Mouse (Mus musculus): ENCODE results near the gene Vasn. TPM values are rescaled to one million over a fixed set of nuclear protein-coding genes. Genes with fewer than 3 reads are reported as not detected.

The Vasn gene
- polyA plus RNA-seq, 2 experiments: 35.7 to 75.7 TPM

GRCm38 (mm10) chr16:4614639-4615038, 25.1 kb upstream of the Vasn start:
- no peak for ATAC-seq (ENCODE audit: low FRiP score, low read depth)
- no peaks in the 10 kb centered on the region for H3K4me1 ChIP-seq (ENCODE audit: control insufficient read depth, insufficient read depth, low read length)
- H3K36me3 ChIP-seq (ENCODE audit: control insufficient read depth, insufficient read depth, low read length): peaks cover 90% of the 10 kb centered on the region
- DNase-seq (ENCODE audit: low spot score): no peak
- no peak for TF ChIP-seq POLR2A (IDR thresholded peaks at IDR 0.05; ENCODE audit: borderline replicate concordance, extremely low read depth, insufficient read depth, insufficient read length)
- H3K27ac ChIP-seq (replicated peaks; ENCODE audit: low read depth, low read length): no peak overlapping the region
- no peaks in the 10 kb centered on the region for H3K27me3 ChIP-seq (ENCODE audit: control insufficient read depth, insufficient read depth, low read length)
- H3K9me3 ChIP-seq (ENCODE audit: control insufficient read depth, low read length): no peaks in the 10 kb centered on the region
- no peak overlapping the region for H3K4me2 ChIP-seq (replicated peaks; ENCODE audit: low read depth, low read length, severe bottlenecking)
- H3K9ac ChIP-seq (ENCODE audit: low read depth, low read length, severe bottlenecking): no peak overlapping the region
- 88% methylated on average over 3 of the region's 3 CpGs for WGBS
- no peak overlapping the region for H3K4me3 ChIP-seq (replicated peaks; ENCODE audit: low read length)

GRCm38 (mm10) chr16:4615297-4615696, 24.4 kb upstream of the Vasn start:
- no peak overlapping the region for H3K4me3 ChIP-seq (replicated peaks; ENCODE audit: low read length)
- no peaks in the 10 kb centered on the region for H3K4me1 ChIP-seq (ENCODE audit: control insufficient read depth, insufficient read depth, low read length)
- TF ChIP-seq POLR2A (IDR thresholded peaks at IDR 0.05; ENCODE audit: borderline replicate concordance, extremely low read depth, insufficient read depth, insufficient read length): no peak
- H3K36me3 ChIP-seq (ENCODE audit: control insufficient read depth, insufficient read depth, low read length): peaks cover 87% of the 10 kb centered on the region
- DNase-seq (ENCODE audit: low spot score): no peak
- no peaks in the 10 kb centered on the region for H3K9me3 ChIP-seq (ENCODE audit: control insufficient read depth, low read length)
- WGBS: 79% methylated on average over 1 of the region's 1 CpGs
- no peak overlapping the region for H3K4me2 ChIP-seq (replicated peaks; ENCODE audit: low read depth, low read length, severe bottlenecking)
- ATAC-seq (ENCODE audit: low FRiP score, low read depth): no peak
- no peaks in the 10 kb centered on the region for H3K27me3 ChIP-seq (ENCODE audit: control insufficient read depth, insufficient read depth, low read length)
- H3K9ac ChIP-seq (ENCODE audit: low read depth, low read length, severe bottlenecking): no peak overlapping the region
- H3K27ac ChIP-seq (replicated peaks; ENCODE audit: low read depth, low read length): no peak overlapping the region

GRCm38 (mm10) chr16:4616829-4617228, 22.9 kb upstream of the Vasn start:
- H3K4me3 ChIP-seq (replicated peaks; ENCODE audit: low read length): no peak overlapping the region
- no peak overlapping the region for H3K27ac ChIP-seq (replicated peaks; ENCODE audit: low read depth, low read length)
- TF ChIP-seq POLR2A (IDR thresholded peaks at IDR 0.05; ENCODE audit: borderline replicate concordance, extremely low read depth, insufficient read depth, insufficient read length): no peak
- peaks cover 72% of the 10 kb centered on the region for H3K36me3 ChIP-seq (ENCODE audit: control insufficient read depth, insufficient read depth, low read length)
- no peaks in the 10 kb centered on the region; the same call in 1 of the 2 replicates for H3K4me1 ChIP-seq (ENCODE audit: control insufficient read depth, insufficient read depth, low read length)
- 79% methylated on average over 4 of the region's 4 CpGs for WGBS
- no peaks in the 10 kb centered on the region for H3K27me3 ChIP-seq (ENCODE audit: control insufficient read depth, insufficient read depth, low read length)
- H3K4me2 ChIP-seq (replicated peaks; ENCODE audit: low read depth, low read length, severe bottlenecking): no peak overlapping the region
- no peak overlapping the region for H3K9ac ChIP-seq (ENCODE audit: low read depth, low read length, severe bottlenecking)
- no peaks in the 10 kb centered on the region for H3K9me3 ChIP-seq (ENCODE audit: control insufficient read depth, low read length)
- ATAC-seq (ENCODE audit: low FRiP score, low read depth) (no peak), DNase-seq (ENCODE audit: low spot score) (no peak)

GRCm38 (mm10) chr16:4624074-4624473, 15.7 kb upstream of the Vasn start:
- Histone ChIP-seq H3K36me3 (ENCODE audit: control insufficient read depth, insufficient read depth, low read length) (peaks cover 10% of the 10 kb centered on the region), H3K4me1 (ENCODE audit: control insufficient read depth, insufficient read depth, low read length) (peaks cover 15% of the 10 kb centered on the region), H3K27me3 (ENCODE audit: control insufficient read depth, insufficient read depth, low read length) (no peaks in the 10 kb centered on the region), H3K27ac (replicated peaks; ENCODE audit: low read depth, low read length) (peak overlapping the region; percentile 87), H3K4me2 (replicated peaks; ENCODE audit: low read depth, low read length, severe bottlenecking) (peak overlapping the region; percentile 69), H3K4me3 (replicated peaks; ENCODE audit: low read length) (peak overlapping the region; percentile 72), H3K9me3 (ENCODE audit: control insufficient read depth, low read length) (no peaks in the 10 kb centered on the region), H3K9ac (ENCODE audit: low read depth, low read length, severe bottlenecking) (peak overlapping the region; percentile 86)
- 22% methylated on average over 9 of the region's 9 CpGs for WGBS
- no peak for DNase-seq (ENCODE audit: low spot score)
- no peak for TF ChIP-seq POLR2A (IDR thresholded peaks at IDR 0.05; ENCODE audit: borderline replicate concordance, extremely low read depth, insufficient read depth, insufficient read length)
- ATAC-seq (ENCODE audit: low FRiP score, low read depth): no peak

GRCm38 (mm10) chr16:4624481-4625110, 15.1 kb upstream of the Vasn start, which contains the start of gene Pam16:
Gene Pam16, minus strand, starts transcription at chr16:4624988.
- ATAC-seq (ENCODE audit: low FRiP score, low read depth) (peak; percentile 92), DNase-seq (ENCODE audit: low spot score) (peak; percentile 90)
- no peaks in the 10 kb centered on the region for H3K9me3 ChIP-seq (ENCODE audit: control insufficient read depth, low read length)
- 0 out of 2 replicates have a peak, but pooled peaks have one; percentile 23 for TF ChIP-seq POLR2A (IDR thresholded peaks at IDR 0.05; ENCODE audit: borderline replicate concordance, extremely low read depth, insufficient read depth, insufficient read length)
- peak within 1 kb of the TSS; percentile 72 for H3K4me3 ChIP-seq (replicated peaks; ENCODE audit: low read length)
- peaks cover 10% of the 10 kb centered on the region for H3K36me3 ChIP-seq (ENCODE audit: control insufficient read depth, insufficient read depth, low read length)
- peak within 1 kb of the TSS; percentile 87 for H3K27ac ChIP-seq (replicated peaks; ENCODE audit: low read depth, low read length)
- peak within 1 kb of the TSS; percentile 69 for H3K4me2 ChIP-seq (replicated peaks; ENCODE audit: low read depth, low read length, severe bottlenecking)
- peak within 1 kb of the TSS; percentile 86 for H3K9ac ChIP-seq (ENCODE audit: low read depth, low read length, severe bottlenecking)
- WGBS: 1% methylated on average over 44 of the region's 56 CpGs
- peaks cover 15% of the 10 kb centered on the region for H3K4me1 ChIP-seq (ENCODE audit: control insufficient read depth, insufficient read depth, low read length)
- H3K27me3 ChIP-seq (ENCODE audit: control insufficient read depth, insufficient read depth, low read length): no peaks in the 10 kb centered on the region

Measured in limb, embryonic 14.5 days (tissue).